Mouse (Mus musculus) brain, embryonic 18.5 days (tissue): ENCODE results near the gene Igfbpl1.

Experiments used
- DNase-seq: peaks from one replicate; pipeline ENCODE4 v3.0.0-alpha.2; 2012; ENCODE audit warnings: low read depth, low spot score

The Igfbpl1 gene

DNA sequence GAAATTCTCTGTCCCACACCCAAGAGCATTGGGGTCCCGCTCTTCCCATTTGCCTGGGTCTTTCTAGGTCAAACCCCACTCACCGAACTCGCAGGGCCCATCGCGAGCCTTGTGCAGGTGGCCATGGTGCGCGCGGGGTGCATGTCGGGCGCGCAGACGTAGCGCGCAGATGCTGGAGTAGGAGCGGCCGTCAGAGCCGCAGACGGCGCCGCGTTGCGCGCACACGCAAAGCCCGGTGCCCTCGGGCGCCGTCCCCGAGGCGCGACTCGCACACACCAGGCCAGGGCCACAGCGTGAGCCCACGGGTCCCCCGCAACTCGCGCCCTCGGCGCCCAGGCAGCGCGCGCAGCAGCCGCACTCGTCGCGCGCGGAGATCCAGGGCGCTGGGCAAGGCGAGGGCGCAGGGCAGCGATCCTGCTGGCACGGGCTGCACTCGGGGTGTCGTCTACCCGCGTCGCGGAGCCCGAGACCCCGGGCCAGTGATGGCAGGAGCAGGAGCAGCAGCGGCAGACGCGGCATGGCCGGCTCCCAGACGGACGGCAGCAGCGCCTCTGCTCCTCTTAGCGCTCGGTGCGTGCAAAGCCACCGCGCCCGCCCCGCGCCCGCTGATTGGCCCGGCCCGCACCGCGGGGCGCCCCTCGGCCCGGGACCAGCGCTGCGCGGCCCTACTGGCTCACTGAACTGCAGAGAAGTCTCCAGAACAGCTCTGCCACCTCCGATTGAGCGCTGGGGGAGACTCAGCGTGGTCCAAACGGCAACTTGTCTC is at the start of gene Igfbpl1:
TSS of gene Igfbpl1 (minus strand) at position 649 of the 766 bp plus-strand sequence.
- DNase-seq, result no peak

DNA sequence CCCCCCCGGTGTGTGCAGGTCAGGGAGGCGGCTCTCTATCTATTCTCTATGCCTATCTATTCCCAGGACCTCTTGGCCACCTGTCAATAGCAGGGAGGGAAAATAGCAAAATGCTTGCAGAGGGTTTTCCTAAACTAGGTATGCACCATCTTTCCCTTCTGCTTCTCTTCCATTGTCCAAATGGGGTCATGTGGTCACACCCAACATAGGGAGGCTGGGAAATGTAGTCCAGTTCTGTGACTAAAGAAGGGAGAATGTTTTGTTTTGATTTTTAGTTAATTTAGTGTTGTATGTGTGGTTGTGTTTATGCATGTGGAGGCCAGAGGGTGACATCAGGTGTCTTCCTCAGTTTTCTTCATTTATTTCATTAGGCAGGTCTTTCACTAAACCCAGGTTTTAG is 45.4 kb upstream of the Igfbpl1 start:
- DNase-seq, result no peak

DNA sequence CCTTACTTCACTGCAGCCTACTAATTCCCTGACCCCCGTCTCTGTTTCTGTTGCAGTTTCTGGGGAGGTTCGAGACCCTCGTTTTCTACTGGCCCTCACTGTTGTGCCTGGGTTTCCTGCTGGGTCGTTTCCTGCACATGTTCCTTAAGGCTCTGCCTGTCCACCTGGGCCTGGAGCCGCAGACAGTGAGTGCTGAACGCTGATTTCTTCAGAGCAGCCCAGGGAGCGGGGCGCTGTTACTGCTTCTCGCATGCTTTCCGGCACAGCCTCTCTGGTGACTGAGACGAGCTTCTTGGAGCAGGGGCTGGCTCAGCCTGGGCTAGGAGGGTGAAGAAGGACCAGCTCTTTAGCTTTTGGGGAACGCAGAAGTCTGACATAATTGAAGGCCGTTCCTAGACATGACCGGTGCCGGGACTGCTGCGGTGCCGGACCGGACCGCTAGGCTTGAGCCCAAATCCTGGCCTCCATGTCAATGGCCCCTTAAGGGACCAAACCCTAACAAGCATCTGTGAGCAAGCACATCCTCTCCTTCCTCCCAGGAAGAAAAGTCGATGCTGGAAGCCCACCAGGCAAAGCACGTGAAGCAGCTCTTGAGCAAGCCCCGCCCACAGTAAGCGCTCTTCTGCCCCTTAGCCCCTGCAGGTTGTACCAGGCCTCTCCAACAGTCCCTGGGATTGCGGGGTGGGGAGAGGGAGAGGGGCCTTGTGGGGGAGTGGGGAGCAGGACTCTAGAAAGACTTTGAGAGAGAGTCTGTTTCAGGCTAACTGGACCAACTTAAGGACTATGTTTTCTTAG is 42.5 kb upstream of the Igfbpl1 start:
- no peak for DNase-seq

DNA sequence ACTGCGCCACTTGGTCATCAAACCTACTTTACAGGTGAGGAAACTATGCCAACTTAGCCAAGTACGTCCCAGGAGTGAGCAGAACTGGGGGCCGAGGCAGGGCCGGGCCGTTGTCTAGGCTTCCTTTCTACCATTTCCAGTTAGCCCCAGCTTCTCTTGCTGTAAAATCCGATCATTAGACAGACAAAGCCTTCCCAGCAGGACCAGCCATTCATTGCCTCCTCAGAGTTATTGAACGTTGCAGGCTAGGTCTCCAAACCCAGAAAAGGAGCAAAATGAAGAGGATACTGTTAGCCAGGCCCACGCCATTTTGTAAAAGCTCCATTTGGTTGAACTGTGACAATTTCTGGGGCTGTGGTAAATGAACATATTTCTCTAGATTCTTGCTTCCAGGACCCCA is 40.7 kb upstream of the Igfbpl1 start:
- DNase-seq, result no peak

DNA sequence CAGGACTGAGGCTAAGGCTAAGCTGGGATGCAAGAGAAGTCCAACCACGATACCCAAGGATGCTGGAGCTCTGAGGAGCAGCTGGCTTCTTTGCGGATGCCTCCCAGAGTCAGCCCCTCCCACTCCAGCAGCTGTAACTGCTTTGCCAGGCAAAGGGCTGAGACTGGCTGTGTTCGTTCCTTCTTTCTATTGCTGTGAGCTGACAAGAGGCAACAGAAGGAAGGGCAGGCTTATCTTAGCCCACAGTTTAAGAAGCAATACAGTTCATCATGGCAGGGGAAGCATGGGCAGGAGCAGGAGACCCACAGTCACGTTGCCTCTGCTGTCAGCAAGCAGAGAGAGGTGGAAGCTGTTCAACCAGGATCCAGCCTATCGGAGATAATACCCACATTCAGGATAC is 34.4 kb upstream of the Igfbpl1 start:
- DNase-seq, result no peak

DNA sequence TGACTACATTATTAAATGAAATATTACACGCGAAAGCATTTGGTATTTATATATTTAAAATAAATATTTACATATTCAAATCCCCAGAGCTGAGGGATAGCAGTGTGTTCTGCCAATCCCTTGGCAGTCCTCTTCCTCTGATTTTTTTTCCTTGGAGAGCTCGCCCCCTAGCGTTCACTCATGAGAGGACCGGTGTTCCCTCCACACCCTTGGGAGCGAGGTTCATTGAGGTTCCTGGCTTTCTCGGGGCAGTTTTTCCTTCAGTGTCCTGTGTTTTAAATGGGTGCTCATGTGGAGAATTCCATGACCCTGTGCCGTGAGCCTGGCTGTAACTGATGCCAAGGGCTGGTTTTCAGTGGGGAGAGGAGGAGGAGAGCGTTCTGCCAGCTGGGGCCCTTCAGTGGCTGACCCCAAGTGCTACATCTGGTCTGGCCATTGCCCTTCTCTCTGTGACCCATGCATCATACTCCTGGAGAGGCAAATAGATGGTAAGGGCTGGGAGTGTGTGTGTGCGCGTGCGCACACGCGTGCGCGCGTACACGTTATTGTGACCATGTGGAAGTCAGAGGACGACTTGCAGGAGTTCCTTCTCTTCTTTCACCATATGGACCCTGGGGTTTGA is 29.2 kb upstream of the Igfbpl1 start:
- DNase-seq, result peak; percentile 36

DNA sequence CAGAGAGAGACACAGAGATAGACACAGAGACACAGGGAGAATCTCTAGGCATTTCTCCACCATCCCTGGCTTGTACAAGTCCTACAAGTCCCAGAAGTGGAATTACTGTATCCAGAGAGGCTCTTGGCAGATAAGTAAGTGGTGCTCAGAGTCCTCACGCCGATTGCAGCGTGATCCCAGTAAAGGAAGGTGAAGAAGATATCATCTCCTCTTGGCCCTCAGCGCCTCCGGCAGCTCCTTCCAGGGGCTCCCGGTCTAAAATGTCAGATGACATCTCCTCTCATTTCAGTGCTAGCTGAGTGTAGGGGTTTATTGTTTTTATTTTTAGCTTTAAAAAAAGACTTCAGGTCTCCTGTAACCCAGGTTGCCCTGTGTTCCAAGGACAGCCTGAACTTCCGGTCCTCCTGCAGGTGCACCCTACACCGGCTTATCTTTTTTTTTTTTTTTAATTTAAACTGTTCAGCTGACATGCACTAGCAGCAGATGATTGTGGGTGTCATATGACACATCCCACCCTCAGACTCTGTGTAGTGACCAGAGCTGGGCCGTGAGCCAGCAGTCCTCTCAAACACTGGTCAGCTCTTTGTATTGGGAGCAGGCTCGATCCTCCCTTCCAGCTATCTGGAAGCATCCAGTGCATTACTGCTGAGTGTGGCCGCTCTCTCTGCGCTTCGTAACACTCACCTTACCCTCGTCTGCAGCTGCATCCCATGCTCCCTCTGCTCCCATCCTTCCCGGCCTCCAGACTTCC is 26.9 kb upstream of the Igfbpl1 start:
- DNase-seq, result no peak

DNA sequence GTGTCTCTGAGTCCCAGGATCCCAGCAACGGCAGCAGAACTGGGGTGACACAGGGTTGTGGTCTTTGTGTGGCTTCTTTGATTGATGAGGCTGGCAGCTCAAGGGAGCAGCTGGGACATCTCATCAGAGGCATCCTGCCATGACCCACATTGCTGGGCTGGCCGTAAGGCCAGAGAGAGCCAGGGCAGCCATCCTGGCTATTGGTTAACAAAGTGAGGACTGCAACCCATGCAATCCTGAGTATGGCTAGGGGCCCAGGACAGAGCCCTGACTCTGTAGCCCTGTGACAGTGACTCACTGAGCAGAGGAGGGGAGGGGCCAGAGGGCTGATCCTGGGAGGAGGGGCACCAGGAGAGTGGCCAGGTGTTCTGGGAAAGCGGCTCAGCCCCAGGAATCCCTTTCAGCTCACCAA is 24.9 kb upstream of the Igfbpl1 start:
- no peak for DNase-seq

DNA sequence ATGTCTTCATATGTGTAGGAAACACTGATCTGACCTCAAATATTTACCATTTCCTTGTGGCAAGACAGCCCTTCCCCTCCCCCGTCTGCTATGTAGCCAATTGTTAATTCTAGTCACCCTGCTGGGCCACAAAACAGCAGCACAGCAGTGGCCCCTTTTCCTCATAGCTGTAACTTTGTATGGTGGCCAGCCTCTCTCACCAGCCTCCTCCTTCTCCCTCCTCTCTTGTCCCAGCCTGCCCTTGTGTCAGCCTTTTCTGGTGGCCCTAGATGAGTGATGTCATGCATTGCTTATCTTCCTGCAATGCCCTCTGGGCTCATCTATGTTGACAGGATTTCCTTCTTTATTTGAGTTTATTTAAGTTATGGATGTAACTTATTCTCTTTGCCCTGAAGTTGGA is 22.7 kb upstream of the Igfbpl1 start:
- no peak for DNase-seq

DNA sequence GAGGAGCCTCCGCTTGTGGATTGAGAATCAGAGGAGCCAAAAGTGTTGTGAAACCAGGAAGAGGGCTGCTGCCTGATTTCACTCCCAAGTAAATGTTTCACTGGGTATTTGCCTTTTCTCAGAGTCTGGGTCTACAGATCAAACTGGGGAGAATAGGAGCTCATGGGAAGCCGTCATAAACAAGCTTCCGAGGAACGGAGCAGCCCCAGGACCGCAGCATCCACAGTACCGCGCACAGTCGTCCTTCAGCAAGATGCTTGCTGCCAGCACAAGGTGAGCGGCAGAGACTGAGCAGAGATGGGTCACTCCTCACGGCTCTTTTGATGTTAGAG is 22.1 kb upstream of the Igfbpl1 start:
- DNase-seq, result no peak

DNA sequence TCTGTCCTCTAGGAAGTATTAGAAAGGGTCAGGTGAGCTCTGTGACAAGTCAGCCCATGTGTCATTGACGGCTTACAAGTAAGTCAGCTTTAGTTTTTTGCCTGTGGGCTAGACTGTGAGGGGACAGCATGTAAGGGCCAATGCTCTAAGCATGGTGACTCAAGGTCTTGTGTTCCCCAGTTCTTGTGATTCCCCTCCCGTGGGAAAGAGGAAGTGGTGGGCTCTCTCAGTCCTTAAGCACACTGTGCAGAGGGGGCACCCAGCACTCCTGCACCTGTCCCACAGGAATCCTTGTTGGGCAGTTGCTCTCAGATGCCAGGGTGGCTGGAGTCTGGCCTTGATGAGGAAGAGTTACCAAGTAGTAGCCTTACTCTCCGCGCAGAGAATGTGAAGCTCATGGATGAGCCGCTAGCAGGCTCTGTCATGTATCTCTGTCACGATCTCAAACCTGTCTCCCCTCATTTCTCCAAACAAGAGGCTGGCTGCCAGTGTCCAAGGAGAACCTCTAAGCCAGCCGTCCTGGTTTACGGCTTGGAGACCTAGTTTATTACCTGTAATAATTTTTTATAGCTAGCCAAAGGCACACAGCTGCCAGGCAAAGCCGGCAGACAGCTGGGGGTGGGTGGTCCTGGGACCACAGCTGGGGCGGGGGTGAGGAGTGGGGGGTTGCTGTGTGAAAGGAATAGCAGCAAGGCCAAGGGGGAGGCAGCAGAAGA is 21.5 kb upstream of the Igfbpl1 start, which contains the start of gene Stra6l:
TSS of gene Stra6l (plus strand) at position 556 of the 716 bp plus-strand sequence.
- no peak for DNase-seq

DNA sequence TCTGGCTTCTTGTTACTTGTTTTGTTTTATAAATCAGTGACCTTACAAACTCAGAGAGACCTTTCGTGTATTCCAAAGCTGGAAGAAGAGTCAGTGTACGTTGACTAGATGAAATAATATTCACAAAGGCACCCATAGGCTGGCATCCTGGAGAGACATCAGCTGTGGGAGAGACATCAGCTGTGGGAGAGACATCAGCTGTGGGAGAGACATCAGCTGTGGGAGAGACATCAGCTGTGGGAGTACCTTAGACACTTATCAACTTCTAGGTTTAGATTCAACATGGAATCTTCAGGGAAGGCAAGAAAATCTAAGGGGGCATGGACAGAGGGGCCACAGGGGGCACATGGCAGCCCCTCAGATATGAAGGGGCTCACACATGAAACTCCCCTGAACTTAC is 19.5 kb upstream of the Igfbpl1 start:
- DNase-seq, result no peak

DNA sequence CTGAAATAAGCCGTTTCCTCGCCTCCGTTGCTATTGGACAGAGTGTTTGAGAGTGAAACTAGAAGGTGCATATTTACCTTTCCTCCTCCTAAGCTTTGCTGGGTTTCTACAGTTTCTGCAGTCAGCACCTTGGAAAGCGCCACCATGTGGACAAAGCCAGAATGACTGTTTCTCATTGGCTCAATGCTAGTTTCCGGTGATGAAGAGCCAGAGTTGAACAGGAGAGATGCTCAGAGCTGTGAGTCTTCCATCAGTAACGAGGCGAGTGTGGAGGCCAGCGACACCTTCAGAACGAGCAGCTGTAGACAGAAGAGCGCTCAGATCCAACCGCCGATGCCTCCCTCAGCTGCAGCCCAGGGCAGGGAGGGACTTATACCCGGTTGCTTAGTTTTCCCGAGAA is 17.6 kb upstream of the Igfbpl1 start:
- DNase-seq, result no peak

DNA sequence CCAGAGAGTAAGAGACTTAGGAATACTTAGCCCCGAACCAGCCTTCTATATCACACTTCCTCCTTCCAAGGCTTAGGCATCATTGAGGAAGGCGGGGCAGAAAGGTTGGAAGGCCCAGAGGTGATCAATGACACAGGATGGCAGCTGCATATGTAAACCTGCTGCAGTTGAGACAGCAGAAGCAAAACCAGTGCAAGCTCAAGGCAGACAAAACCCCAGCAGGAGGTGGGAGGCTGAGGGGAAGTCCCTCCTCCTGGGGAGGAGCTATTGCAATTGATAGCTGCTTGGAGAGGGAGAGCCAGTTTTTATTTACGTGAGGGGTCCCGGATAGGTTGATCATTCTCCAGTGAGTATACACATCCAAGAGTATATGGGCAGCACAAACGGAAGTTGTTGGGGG is 6.7 kb upstream of the Igfbpl1 start:
- DNase-seq, result no peak

DNA sequence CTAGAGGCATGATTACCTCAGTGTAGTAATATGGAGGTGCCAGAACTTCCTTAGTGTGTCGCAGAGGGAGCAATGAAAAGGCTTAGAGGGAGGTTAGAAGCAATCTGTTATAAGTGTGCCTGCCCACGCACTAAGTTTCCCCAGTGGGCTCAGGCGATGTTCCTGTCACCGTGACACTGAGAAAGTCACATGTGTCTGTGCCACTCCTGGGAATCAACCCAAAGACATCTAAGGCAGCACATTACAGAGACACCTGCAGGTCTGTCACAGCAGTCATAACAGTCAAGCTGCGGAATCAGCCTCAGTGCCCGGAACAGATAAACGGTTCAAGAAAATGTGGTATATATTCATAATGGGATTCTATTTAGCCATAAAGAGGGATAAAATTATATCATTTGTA is 5.3 kb upstream of the Igfbpl1 start:
- no peak for DNase-seq

DNA sequence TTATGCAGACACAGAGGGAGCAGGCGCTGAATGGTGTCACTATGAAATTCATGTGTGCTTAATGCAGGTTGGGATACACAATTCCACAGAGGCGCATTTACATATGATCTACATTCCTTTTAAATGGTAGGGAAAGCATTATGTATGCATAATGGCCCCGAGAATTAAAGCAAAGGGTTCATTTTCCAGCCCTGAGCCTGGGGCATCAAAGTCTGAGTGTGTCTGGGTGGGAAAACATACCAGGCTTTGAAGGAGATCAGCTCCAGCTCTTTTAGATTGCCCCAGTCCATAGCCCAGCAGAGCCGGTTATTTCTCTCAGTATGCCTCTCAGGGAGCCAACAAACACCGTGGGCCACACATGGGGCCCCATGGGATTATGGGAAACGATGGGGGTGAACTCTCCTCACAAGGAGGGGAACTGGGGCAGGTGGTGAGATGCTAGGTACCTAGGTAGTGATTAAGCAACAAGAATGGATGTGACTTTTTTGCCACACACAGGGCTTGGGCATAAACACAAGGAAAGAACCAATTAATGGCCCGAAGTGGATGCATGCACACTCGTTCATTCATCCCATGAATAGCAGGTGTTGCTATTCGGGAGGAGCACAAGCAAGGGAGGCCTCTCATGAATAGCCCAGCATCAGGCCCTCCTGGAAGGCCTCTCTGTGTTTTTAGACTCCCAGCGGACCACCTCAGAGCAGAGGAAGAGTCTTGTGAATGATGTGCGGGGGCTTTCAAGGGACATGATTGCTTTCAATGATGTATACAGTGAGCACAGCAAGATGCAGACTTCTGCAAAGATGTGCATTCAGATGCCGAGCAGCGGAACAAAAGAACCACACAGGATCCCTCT is 3.4 kb upstream of the Igfbpl1 start:
- DNase-seq, result no peak

DNA sequence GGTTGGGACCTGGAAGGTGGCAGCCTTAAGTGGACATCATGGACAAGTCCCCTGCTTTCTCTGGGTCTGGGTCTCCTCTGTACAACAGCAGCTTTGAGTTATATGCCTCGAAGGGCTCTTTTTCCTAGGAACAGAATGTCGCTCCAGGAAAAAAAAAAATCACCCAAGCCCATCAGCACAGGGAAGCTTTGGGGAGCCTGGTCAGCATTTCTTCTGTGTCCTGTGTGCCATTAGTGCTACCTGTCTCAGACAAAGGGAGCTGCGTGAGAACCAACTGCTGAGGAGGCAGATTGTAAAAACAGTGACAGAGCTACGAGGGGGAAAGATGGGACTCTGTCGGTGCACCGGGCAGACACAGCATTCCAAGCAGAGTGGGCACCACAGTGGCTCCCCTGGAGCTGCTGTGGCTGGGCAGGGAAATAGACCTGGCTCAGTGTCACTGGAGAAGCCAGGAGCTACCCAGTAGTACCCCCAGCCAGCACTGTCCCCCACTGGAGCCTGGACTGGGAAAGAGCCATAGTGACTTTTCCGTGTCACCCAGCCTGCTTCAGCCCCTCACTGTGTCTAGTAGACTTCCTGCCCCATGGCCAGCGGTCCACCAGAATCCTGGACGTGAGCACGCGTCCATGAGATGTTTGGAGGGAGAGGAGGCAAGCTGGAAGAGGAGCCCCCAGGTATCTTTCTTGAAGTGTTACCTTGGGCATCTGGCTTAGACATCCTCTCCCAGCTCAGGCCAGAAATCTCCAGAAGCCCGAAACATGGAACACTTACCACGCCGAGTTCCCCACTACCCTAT is 1.8 kb downstream of the Igfbpl1 start:
- DNase-seq, result no peak

DNA sequence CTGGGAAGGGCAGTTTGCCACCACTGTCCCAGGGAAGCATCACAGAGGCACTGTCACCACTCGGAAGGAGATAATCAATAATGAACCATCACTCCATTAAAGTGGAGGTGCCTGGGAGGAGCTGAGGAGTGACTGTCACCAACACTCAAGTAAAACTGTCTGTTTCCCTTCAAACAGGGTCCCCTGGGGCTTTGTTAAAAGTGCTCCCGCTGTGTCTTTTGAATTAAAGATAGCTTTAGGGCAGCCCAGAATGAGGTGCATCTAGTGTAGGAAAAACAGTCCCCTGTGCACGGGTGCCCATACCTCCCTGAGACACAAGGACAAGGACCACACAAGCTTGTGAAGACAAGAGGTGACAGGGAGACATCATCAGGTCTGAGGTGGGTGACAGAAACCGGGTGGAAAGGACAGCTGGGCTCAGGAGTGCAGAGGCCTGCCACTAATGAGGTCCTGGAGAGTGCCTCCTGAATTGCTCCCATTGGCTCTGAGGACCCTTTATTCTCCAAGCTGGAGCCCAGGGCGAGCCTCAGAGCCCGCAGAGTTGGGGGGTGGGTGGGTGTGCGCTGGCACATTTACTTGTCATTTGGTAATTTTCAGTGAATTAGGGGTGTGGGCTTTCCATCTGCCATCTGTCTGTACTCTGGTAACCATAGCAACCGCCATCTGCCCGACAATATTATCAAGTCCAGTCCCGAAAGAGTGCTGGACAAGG is 2.5 kb downstream of the Igfbpl1 start:
- peak; percentile 62 for DNase-seq
